Mouse (Mus musculus) A20 (cell line): ENCODE data around the gene Olfr1218.
"Not testable (repeated sequence)": the region's sequence is repeated elsewhere in the genome, so short reads cannot be mapped to it uniquely, and the experiment has no call there.

Source experiments
- DNase-seq: peaks from one replicate; pipeline ENCODE4 v3.0.0-alpha.2; 2011; ENCODE audit warnings: low read depth, low spot score

The Olfr1218 gene

DNA sequence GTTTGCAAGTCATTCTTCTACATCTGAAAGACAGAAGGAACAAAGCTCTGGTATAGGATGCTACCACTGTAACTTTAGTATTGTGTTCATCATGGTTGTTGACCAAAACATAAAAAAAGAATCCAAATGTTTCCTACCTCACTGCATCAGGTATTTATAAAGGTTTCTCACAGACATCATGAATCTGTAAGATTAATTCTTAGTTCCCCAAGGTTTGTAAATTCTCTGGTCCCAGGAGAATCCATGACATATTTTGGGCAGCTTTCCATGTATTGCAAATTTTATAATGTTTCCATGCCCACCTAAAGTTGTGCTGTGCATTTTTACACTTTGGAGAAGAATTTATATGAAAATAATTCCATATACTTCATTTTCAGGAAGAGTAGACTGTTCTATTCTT is at the start of gene Olfr1218:
Gene Olfr1218 (minus strand): TSS at position 101 of the 400 bp plus-strand sequence.
- DNase-seq: no peak

DNA sequence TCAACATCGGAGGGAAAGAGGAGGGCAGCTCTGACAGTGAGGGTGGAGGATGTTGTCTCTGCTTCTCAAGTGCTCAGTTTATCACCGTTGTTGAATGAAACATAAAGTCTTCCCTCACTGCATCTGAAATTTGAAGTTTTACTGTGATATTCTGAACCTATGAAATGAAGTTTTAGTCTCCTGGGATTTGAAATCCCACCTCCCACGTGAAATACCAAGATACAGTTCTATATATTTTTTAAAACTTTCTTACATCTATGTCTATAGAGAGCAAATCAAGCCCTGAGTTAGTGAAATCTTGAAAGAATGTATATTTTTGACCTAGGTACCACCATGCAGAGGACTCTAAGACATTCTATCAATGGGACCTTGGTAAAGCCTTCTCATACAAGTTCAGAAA is 45.7 kb upstream of the Olfr1218 start, which contains the start of gene Olfr1220:
Gene Olfr1220 (minus strand): TSS at position 101 of the 400 bp plus-strand sequence.
- no peak for DNase-seq

DNA sequence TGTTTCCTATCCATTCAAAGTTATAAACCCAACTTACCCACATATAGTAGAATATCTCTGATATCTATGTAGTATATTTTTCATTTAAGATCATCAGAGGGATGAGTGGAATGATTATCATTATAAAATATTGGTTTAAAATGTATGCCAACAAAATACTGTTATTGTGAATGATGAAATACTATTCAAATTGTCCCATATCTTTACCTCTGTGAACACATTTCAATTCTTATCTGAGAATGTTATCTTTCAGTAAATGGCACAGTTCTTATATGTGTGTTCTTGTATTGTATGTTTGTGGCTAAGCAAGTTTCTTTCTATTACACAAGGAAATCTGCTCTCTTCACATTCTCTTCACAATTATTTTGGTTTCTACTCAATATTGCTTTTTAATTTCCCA is 44.7 kb upstream of the Olfr1218 start:
- DNase-seq: no peak

DNA sequence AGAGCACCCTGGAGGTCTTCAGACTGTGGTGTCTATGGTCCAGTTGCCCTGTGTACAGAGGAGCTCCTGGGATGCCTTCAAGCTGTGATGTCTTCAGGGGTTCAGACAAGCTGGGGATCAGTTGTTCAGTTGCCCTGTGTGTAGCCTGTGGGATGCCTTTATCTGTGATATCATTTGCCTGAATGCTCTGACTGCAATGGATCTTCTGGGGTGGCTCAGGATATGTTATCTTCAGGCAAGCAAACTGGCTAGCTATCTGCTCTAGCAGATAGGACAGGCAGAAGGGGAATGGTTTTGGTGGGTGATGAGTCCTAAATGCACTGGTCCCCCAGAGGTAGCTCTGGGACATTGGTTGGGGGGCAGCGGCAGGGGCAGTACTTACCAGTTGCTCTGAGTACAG is 32.9 kb upstream of the Olfr1218 start:
- DNase-seq: no peak

DNA sequence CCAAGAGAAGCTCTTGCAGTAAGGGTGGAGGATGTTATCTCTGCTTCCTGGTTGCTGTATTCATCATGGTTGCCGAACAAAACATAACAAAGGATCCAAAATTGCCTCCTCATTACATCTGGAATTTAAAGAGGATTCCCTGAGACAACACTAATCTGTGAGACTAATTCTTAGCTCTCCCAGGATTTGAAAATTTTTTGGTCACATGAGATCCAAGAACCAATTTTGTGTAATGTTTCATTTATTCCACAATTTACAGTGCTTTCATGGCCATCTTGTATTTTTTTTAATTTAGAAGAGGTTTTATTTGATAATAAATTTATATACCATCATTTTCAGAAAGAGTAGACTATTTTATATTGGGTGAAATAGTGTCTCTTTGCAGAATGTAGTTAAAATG is 22.4 kb upstream of the Olfr1218 start, which contains the start of gene Olfr1219:
Gene Olfr1219 (minus strand): TSS at position 101 of the 400 bp plus-strand sequence.
- DNase-seq: no peak

DNA sequence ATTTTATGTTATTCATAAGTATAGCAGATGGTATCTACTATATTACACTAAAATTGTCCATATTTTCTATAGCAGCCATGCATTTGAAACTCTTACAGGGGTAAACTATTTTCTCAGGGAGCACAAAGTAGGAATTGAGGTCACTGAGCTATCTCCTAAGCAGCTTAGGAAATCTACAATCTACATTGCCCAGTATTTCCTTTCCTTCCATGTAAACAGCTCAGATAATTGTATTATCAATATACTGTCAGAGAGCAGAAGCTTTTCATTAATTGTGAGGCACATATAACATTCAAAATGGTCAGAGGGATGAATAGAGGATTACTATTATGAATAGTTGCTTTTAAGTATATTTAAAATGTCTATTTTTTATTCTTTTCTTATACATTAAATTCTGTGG is 20.5 kb upstream of the Olfr1218 start:
- DNase-seq: no peak

DNA sequence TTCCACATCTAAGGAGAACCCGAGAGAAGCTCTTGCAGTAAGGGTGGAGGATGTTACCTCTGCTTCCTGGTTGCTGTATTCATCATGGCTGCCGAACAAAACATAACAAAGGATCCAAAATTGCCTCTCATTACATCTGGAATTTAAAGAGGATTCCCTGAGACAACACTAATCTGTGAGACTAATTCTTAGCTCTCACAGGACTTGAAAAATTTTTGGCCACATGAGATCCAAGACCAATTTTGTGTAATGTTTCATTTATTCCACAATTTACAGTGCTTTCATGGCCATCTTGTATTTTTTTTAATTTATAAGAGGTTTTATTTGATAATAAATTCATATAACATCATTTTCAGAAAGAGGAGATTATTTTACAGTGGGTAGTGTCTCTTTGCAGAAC is 29.0 kb downstream of the Olfr1218 start, which contains the start of gene Olfr1217:
Gene Olfr1217 (minus strand): TSS at position 101 of the 400 bp plus-strand sequence.
- DNase-seq: no peak

DNA sequence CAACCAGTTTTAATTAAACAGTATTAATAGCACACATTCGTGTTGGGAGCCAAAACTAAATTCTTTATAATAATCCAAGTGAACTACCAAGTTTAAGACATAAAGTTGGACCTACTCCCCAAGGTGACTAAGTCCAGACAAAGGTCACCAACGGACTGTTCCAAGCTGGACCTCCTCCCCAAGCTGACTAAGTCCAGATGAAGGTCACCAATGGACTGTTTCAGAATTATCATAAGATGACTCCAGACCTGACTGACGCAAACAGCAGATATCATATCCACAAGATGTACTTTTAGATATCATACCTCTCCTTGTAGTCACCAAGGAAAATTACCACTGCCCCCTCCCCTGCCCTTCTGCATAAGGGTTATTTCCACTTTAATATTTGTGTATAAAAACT is 39.6 kb downstream of the Olfr1218 start:
- DNase-seq: not testable (repeated sequence)

DNA sequence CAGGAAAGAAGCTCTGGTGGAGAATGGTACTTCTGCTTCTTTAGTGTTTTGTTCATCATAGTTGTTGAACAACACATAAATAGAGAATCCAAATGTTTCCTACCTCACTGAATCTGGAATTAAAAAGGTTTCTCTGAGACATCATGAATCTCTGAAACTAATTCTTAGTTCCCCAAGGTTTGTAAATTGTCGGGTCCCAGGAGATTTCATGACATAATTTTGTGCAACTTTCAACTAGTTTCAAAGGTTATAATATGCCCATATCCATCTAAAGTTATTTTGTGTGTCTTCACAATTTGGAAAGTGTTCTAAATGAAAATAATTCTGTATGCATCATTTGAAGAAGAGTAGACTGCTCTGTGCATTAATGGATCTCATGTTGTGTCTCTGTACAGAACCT is 42.7 kb downstream of the Olfr1218 start, which contains the start of gene Olfr1216:
Gene Olfr1216 (minus strand): TSS at position 101 of the 400 bp plus-strand sequence.
- no peak for DNase-seq

DNA sequence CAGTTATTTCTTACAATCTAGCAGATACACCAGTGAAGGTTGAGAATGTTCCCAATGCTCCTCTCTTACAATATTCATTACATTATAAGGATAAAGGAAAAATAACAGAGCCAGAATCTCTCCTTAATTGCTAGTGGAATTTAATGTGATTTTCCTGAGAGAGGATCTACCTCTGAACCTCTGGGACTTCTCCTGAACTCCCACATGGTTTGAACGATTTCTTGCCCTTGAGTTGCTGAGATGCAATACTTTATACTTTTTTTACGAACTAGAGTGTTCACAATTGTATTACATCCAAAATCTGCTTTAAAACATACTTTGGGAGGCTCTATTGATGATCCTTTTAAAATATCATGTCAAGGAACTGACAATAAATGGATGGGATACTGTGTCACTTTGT is 54.1 kb downstream of the Olfr1218 start, which contains the start of gene Olfr1215:
Gene Olfr1215 (minus strand): TSS at position 101 of the 400 bp plus-strand sequence.
- no peak for DNase-seq
